Mouse (Mus musculus) forebrain, embryonic 13.5 days (tissue): Measurements from ENCODE around the gene Rasl10a. TPM values are rescaled to one million over a fixed set of nuclear protein-coding genes. Genes with fewer than 3 reads are reported as not detected.

Experiments used
- microRNA-seq: library from miRNA; unstranded; fragments of <30 nt; microRNA quantifications from one replicate; pipeline ENCODE4, GENCODE M21; 2016
- polyA plus RNA-seq: library from polyadenylated mRNA; unstranded; fragments of >200 nt; fragmentation: Nextera tagmentation; extraction: Ambion mirVana; gene quantifications from 2 replicates; pipeline ENCODE4 v1.2.1, GENCODE M21; 2015

Gene Rasl10a
- polyA plus RNA-seq, 1 experiment from 2014 or later = not detected

Small RNA genes within 50 kb of the gene (microRNA-seq; reads per million reads assigned to microRNA genes)
- not detected for gene Gm47296

Other genes starting within 250 kb of the Rasl10a start
- 56.8 and 58.2 TPM in 2 replicates for gene Nf2, start 208.6 kb upstream of the Rasl10a start, polyA plus RNA-seq
- 118 and 120 TPM in 2 replicates for gene Nipsnap1, start 184.2 kb upstream of the Rasl10a start, polyA plus RNA-seq
- 59.1 and 60.6 TPM in 2 replicates for gene Thoc5, start 162.8 kb upstream of the Rasl10a start, polyA plus RNA-seq
- 0.37 and 0.50 TPM in 2 replicates for gene Nefh, start 110.1 kb upstream of the Rasl10a start, polyA plus RNA-seq
- gene Ap1b1, start 71.3 kb upstream of the Rasl10a start, polyA plus RNA-seq = 61.7 and 73.0 TPM in 2 replicates
- 13.2 and 15.2 TPM in 2 replicates for gene Gas2l1, start 7.2 kb downstream of the Rasl10a start, polyA plus RNA-seq
- 25.8 and 26.3 TPM in 2 replicates for gene Rhbdd3, start 40.8 kb downstream of the Rasl10a start, polyA plus RNA-seq
- 808 and 853 TPM in 2 replicates for gene Ewsr1, start 41.1 kb downstream of the Rasl10a start, polyA plus RNA-seq
- gene Emid1, start 94.1 kb downstream of the Rasl10a start, polyA plus RNA-seq = 14.9 and 18.8 TPM in 2 replicates
- gene Kremen1, start 203.4 kb downstream of the Rasl10a start, polyA plus RNA-seq = 6.6 and 7.2 TPM in 2 replicates